Mouse (Mus musculus) adrenal gland, adult 18-20 months (tissue): Measurements from ENCODE around the gene Pprc1. TPM values are rescaled to one million over a fixed set of nuclear protein-coding genes. Genes with fewer than 3 reads are reported as not detected.

Experiments
- DNase-seq, 2 experiments: peaks; one replicate each; pipeline ENCODE4 v3.0.0; 2021 to 2022; ENCODE audit warnings: low spot score in 2 of 2
- total RNA-seq, 2 experiments: library from RNA; stranded (reverse); gene quantifications; 1 replicate in 1 of 2; 2 replicates in 1 of 2; pipeline ENCODE4 v1.2.3; 2021

Gene Pprc1
- total RNA-seq, 2 experiments from 2014 or later = 39.8 to 40.9 TPM

- DNase-seq = no peak
Measured at GRCm38 (mm10) chr19:46032731-46033510, 11.8 kb upstream of the Pprc1 start.

GRCm38 (mm10) chr19:46033911-46034310, 10.8 kb upstream of the Pprc1 start:
- DNase-seq = no peak

- DNase-seq = no peak
Measured at GRCm38 (mm10) chr19:46035971-46036370, 8.7 kb upstream of the Pprc1 start.

- no peak for DNase-seq
Measured at GRCm38 (mm10) chr19:46036477-46037242, 8.0 kb upstream of the Pprc1 start.

GRCm38 (mm10) chr19:46037243-46037924, 7.3 kb upstream of the Pprc1 start:
- no peak for DNase-seq

- no peak for DNase-seq
Measured at GRCm38 (mm10) chr19:46037925-46038850, 6.5 kb upstream of the Pprc1 start.

- DNase-seq = no peak
Measured at GRCm38 (mm10) chr19:46038851-46039260, 5.8 kb upstream of the Pprc1 start.

- peak; percentile 87 for DNase-seq
Measured at GRCm38 (mm10) chr19:46039478-46039877, 5.2 kb upstream of the Pprc1 start.

GRCm38 (mm10) chr19:46040149-46040902, 4.4 kb upstream of the Pprc1 start:
- DNase-seq = no peak

GRCm38 (mm10) chr19:46041299-46041932, 3.3 kb upstream of the Pprc1 start:
- no peak for DNase-seq

GRCm38 (mm10) chr19:46041933-46042475, 2.7 kb upstream of the Pprc1 start:
- DNase-seq = peak; percentile 77

GRCm38 (mm10) chr19:46042476-46043011, 2.1 kb upstream of the Pprc1 start:
- no peak for DNase-seq

GRCm38 (mm10) chr19:46043380-46043779, 1.3 kb upstream of the Pprc1 start:
- no peak for DNase-seq

- DNase-seq = peak; percentile 81 to 86
Measured at GRCm38 (mm10) chr19:46044993-46045695, 458 bp downstream of the Pprc1 start, which contains the start of gene Ldb1. Gene Ldb1, minus strand, starts transcription at chr19:46045214.

GRCm38 (mm10) chr19:46045696-46046311, 1.1 kb downstream of the Pprc1 start:
- peak in 1 of 2 experiments; percentile 44 for DNase-seq

GRCm38 (mm10) chr19:46046621-46047025, 1.9 kb downstream of the Pprc1 start:
- DNase-seq = no peak

- no peak for DNase-seq
Measured at GRCm38 (mm10) chr19:46047426-46047825, 2.7 kb downstream of the Pprc1 start.

GRCm38 (mm10) chr19:46049129-46049528, 4.4 kb downstream of the Pprc1 start:
- no peak for DNase-seq
